Mouse (Mus musculus): ENCODE data around the gene Stat3. TPM values are rescaled to one million over a fixed set of nuclear protein-coding genes. Genes with fewer than 3 reads are reported as not detected.

Gene Stat3
- polyA plus RNA-seq (2016; fragmentation: Nextera tagmentation; extraction: Ambion mirVana): 40.5 and 40.8 TPM in 2 replicates

DNA sequence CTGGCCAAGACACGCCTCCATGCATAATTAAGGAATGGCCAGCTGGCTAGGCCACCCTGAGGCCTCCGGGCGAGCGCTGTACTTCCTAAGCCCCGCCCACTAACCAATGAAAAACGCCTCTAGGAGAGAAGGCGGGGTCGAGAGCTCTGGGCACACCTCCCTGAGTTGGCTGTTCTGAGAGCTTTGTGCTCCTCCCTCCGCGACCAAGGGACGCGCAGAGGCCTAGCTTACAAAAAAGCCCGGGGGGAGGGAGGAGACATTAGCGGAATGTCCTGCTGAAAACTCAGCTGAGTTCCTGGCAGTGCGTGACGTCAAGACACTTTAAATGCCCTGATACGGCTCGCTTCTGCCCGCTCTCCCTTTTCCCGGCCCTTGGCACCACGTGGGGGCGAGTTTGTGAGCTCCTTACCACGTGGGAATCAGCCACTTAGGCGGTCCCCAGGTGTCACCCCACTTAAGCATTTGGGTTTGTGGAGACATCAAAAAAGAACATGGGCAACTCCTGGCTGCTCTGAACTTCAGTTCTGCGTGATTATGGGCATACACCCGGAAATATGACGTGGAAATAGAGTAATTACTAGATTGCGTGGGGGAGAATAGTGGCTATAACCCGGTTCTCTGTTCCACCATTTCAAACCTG is at the start of gene Stat3:
TSS of gene Stat3 (minus strand) at position 29 of the 640 bp plus-strand sequence.
- peak within 1 kb of the TSS; percentile 89 for H3K27ac ChIP-seq
- peak; percentile 99 for ATAC-seq (ENCODE audit: insufficient number of reproducible peaks, insufficient read depth, low FRiP score, low TSS enrichment, low read depth)
- peaks cover 26% of the 10 kb centered on the region for H3K4me1 ChIP-seq (replicated peaks)
- H3K9ac ChIP-seq (replicated peaks): peak within 1 kb of the TSS; percentile 81
- H3K27me3 ChIP-seq: no peaks in the 10 kb centered on the region
- 2% methylated on average over 29 of the region's 29 CpGs for WGBS
- H3K4me3 ChIP-seq (replicated peaks): peak within 1 kb of the TSS; percentile 89
- H3K36me3 ChIP-seq: no peaks in the 10 kb centered on the region
- no peaks in the 10 kb centered on the region for H3K9me3 ChIP-seq
- H3K4me2 ChIP-seq: peak within 1 kb of the TSS; percentile 75

DNA sequence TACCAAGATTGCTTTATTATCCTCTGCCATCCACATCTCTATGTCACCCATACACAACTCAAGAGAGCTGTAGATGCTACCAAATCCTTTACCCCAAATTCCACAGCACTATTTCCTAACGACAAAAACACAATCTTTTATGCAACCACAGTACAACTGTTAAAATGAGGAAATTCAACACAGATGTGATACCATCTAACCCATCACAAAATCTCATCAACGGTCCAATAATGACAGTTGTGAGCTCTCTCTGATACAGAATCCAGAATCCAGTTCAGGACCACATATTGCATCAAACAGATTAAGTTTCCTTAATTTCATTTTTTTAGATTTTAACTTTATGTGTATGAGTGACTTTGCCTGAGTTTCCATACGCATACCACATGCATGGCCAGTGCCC is 49.3 kb upstream of the Stat3 start:
- Histone ChIP-seq H3K4me3 (replicated peaks) (no peak overlapping the region), H3K27ac (no peak overlapping the region), H3K27me3 (peaks cover 3% of the 10 kb centered on the region; the same call in 1 of the 2 replicates), H3K36me3 (no peaks in the 10 kb centered on the region), H3K9ac (replicated peaks) (no peak overlapping the region), H3K4me2 (no peak overlapping the region), H3K4me1 (replicated peaks) (no peaks in the 10 kb centered on the region), H3K9me3 (no peaks in the 10 kb centered on the region)
- no peak for ATAC-seq (ENCODE audit: insufficient number of reproducible peaks, insufficient read depth, low FRiP score, low TSS enrichment, low read depth)
- WGBS: 75% methylated on average over 3 of the region's 3 CpGs

DNA sequence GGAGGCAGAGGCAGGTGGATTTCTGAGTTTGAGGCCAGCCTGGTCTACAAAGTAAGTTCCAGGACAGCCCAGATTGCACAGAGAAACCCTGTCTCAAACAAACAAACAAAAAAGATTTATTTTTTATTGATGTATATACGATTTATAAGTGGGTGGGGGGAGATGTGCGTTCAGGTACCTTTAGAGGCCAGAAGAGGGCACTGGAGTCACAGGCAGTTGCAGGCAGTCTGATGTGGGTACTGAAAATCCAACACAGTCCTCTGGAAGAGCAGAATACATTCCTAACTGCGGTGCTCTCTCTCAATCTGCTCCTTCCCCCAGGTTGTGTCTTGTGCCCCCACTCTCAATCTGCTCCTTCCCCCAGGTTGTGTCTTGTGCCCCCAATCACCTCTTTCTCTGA is 46.3 kb upstream of the Stat3 start:
- H3K9me3 ChIP-seq: no peaks in the 10 kb centered on the region

DNA sequence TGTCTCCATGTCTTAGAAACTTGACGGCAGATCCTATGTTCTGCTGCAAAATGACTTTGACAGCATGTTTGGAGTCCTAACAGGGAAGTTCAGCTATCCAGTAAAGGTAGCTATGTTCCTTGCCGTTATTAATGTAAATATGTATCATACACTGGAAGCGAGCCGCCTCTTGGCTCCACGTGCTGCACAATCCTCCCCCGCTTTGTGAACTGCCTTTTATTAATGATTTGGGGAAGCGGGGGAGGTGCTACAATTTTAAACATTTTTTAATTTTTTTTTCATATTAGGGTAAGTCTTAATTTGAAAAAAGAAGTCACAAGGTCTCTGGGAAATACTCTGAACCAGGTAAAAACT is 44.4 kb upstream of the Stat3 start:
- Histone ChIP-seq H3K9me3 (no peaks in the 10 kb centered on the region), H3K36me3 (no peaks in the 10 kb centered on the region), H3K27ac (no peak overlapping the region), H3K4me1 (replicated peaks) (no peaks in the 10 kb centered on the region), H3K9ac (replicated peaks) (no peak overlapping the region), H3K4me2 (no peak overlapping the region; the same call in 1 of the 2 replicates), H3K27me3 (peaks cover 28% of the 10 kb centered on the region), H3K4me3 (replicated peaks) (no peak overlapping the region)
- 79% methylated on average over 7 of the region's 7 CpGs for WGBS
- no peak for ATAC-seq (ENCODE audit: insufficient number of reproducible peaks, insufficient read depth, low FRiP score, low TSS enrichment, low read depth)

More for the DNA sequence above, 46.3 kb upstream of the Stat3 start:
- Histone ChIP-seq H3K9ac (replicated peaks) (no peak overlapping the region), H3K4me1 (replicated peaks) (no peaks in the 10 kb centered on the region), H3K4me2 (no peak overlapping the region), H3K27me3 (peaks cover 19% of the 10 kb centered on the region), H3K4me3 (replicated peaks) (no peak overlapping the region), H3K27ac (no peak overlapping the region), H3K36me3 (no peaks in the 10 kb centered on the region)
- no peak for ATAC-seq (ENCODE audit: insufficient number of reproducible peaks, insufficient read depth, low FRiP score, low TSS enrichment, low read depth)
- WGBS: 53% methylated on average over 3 of the region's 3 CpGs

DNA sequence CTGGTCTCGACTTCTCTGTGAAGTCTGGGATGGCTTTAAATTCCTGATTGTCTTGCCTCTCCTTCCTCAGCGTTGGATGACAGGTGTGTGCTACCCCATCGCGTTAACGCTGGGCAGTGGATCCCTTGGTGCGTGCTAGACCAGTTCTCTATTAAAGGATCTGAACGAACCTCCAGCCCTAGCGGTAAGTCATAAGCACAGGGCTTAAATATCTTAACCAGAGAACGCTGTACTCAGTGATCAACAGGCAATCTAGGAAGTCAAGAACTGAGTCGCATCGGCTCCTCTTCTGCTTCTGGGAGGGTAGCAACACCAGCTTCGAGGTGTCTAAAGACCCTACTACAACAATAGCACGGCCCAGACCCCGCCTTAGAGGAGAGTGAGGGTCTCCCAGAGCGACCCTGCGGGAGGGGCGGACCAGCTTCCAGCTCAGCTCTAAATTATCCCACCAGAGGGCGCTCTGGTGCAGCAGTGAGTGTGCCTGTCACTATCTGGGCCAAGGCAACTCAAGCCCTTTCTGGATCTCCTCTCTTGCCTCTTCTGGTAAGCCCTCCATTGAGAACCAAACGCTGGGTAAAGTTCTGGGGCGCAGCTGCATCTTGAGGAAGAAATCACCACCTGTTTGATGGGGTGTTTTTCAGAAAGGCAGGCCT is 43.9 kb upstream of the Stat3 start:
- WGBS: 5% methylated on average over 20 of the region's 20 CpGs
- H3K9ac ChIP-seq (replicated peaks): no peak overlapping the region; the same call in 1 of the 2 replicates

DNA sequence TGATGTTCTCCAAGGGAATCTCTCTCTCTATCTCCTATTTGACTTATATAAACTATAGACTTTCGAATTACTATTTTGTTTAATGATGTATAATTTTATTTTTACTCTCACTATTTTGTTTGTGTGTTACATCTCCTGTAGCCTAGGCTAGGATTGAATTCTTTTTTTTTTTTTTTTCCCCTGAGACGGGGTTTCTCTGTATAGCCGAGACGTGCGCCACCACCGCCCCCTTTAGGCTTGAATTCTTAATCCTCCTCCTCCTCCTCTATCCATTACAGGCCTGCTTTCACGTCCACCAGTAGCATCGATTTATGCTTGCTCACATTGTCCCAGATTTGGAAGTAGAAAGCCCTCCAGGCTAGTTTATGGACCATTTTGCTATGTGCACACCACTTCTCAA is 42.7 kb upstream of the Stat3 start:
- 15% methylated on average over 8 of the region's 8 CpGs for WGBS

More for the DNA sequence above, 43.9 kb upstream of the Stat3 start:
- Histone ChIP-seq H3K9me3 (no peaks in the 10 kb centered on the region), H3K36me3 (no peaks in the 10 kb centered on the region), H3K4me2 (peak overlapping the region; percentile 60), H3K4me1 (replicated peaks) (no peaks in the 10 kb centered on the region), H3K4me3 (replicated peaks) (peak overlapping the region; percentile 34), H3K27me3 (peaks cover 28% of the 10 kb centered on the region), H3K27ac (no peak overlapping the region)
- ATAC-seq (ENCODE audit: insufficient number of reproducible peaks, insufficient read depth, low FRiP score, low TSS enrichment, low read depth): no peak

DNA sequence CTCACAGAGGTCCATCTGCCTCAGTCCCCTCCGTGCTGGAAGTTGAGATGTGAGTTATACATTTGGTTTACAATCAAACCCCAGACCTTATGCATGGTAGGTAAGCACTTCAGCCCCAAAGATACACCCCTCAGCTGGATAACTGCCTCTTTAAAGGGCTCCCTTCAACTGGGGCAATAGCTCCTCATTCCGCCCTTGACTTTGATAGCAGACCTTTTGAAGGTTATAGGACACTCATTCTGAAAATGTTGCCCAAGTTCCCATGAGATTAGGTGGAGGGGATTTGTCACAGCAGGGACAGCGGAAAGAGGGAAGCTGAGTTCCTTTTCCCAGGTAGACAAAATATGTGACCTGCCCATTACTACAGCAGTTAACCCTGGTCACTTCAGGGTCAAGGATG is 41.9 kb upstream of the Stat3 start:
- H3K9me3 ChIP-seq: no peaks in the 10 kb centered on the region
- H3K27ac ChIP-seq: no peak overlapping the region
- H3K4me1 ChIP-seq (replicated peaks): no peaks in the 10 kb centered on the region
- H3K9ac ChIP-seq (replicated peaks): no peak overlapping the region
- 56% methylated on average over 3 of the region's 3 CpGs for WGBS
- H3K4me2 ChIP-seq: no peak overlapping the region
- H3K27me3 ChIP-seq: peaks cover 28% of the 10 kb centered on the region
- H3K36me3 ChIP-seq: no peaks in the 10 kb centered on the region
- ATAC-seq (ENCODE audit: insufficient number of reproducible peaks, insufficient read depth, low FRiP score, low TSS enrichment, low read depth): no peak
- H3K4me3 ChIP-seq (replicated peaks): no peak overlapping the region

More for the DNA sequence above, 42.7 kb upstream of the Stat3 start:
- no peak overlapping the region for H3K4me2 ChIP-seq
- no peak overlapping the region for H3K9ac ChIP-seq (replicated peaks)
- no peak overlapping the region for H3K4me3 ChIP-seq (replicated peaks)
- ATAC-seq (ENCODE audit: insufficient number of reproducible peaks, insufficient read depth, low FRiP score, low TSS enrichment, low read depth): no peak
- no peaks in the 10 kb centered on the region for H3K4me1 ChIP-seq (replicated peaks)
- no peaks in the 10 kb centered on the region for H3K36me3 ChIP-seq
- no peaks in the 10 kb centered on the region for H3K9me3 ChIP-seq
- H3K27ac ChIP-seq: no peak overlapping the region
- H3K27me3 ChIP-seq: peaks cover 28% of the 10 kb centered on the region

DNA sequence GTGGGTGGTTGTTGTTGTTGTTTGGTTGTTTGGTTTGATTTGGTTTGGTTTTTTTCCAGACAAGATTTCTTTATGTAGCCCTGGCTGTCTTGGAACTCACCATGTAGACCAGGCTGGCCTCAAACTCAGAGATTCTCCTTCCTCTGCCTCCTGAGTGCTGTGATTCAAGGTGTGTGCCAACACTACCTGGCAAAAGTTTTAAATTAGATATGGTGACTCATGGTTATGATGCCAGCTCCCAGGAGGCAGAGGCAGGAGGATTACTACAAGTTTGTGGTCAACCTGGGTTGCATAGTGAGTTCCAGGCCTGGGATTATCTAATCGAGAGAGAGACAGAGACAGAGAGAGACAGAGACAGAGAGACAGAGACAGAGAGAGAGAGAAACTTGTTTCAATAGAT is 41.1 kb upstream of the Stat3 start:
- 58% methylated on average over 1 of the region's 1 CpGs for WGBS
- Histone ChIP-seq H3K36me3 (no peaks in the 10 kb centered on the region), H3K4me3 (replicated peaks) (no peak overlapping the region), H3K27ac (no peak overlapping the region), H3K4me2 (no peak overlapping the region), H3K9ac (replicated peaks) (no peak overlapping the region), H3K9me3 (no peaks in the 10 kb centered on the region), H3K4me1 (replicated peaks) (no peaks in the 10 kb centered on the region), H3K27me3 (peaks cover 30% of the 10 kb centered on the region)
- no peak for ATAC-seq (ENCODE audit: insufficient number of reproducible peaks, insufficient read depth, low FRiP score, low TSS enrichment, low read depth)

DNA sequence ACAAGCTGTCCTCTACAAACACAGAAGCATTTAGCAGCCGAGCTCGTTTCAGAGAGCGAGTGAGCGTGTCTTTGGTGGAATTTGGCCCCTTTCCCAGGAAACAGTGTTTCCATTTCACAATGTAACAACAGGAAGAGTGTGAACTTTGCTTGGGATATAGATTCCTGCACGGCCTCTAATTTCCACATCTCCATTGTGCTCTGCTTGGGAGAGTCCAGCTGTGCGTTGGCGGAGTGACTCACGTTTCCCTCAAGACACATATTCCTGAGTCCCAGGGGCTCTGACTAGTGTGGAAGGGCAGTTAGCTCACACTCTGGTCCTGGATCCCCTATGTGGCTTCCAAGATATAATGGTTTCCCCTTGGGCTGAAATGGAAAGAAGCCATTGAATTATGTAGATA is 40.5 kb upstream of the Stat3 start:
- no peak overlapping the region for H3K4me3 ChIP-seq (replicated peaks)
- no peak overlapping the region for H3K9ac ChIP-seq (replicated peaks)
- WGBS: 77% methylated on average over 8 of the region's 8 CpGs
- H3K9me3 ChIP-seq: no peaks in the 10 kb centered on the region
- no peak overlapping the region for H3K27ac ChIP-seq
- no peak for ATAC-seq (ENCODE audit: insufficient number of reproducible peaks, insufficient read depth, low FRiP score, low TSS enrichment, low read depth)
- H3K4me1 ChIP-seq (replicated peaks): no peaks in the 10 kb centered on the region
- H3K36me3 ChIP-seq: no peaks in the 10 kb centered on the region
- H3K27me3 ChIP-seq: peaks cover 35% of the 10 kb centered on the region
- no peak overlapping the region for H3K4me2 ChIP-seq

DNA sequence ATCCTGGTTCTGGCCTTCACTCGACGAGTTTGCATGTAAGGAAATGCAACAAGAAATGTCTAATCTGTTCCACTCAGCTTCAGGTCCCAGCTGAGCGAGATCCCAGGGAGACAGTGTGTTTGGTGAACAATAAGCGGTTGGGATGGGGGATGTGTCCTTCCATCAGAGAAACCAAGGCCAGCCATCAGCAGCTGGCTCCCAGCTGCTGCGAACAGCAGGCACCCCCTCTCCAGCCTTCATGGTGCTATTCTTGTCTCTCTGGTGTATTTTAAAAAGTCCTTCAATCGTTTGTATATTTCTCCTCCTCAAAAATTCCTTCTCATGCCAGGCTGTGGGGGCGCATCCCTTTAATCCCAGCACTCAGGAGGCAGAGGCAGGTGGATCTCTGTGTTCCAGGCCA is 35.9 kb upstream of the Stat3 start:
- WGBS: 78% methylated on average over 7 of the region's 7 CpGs
- H3K4me1 ChIP-seq (replicated peaks): peaks cover 6% of the 10 kb centered on the region
- no peak overlapping the region for H3K27ac ChIP-seq
- H3K4me2 ChIP-seq: no peak overlapping the region
- no peak for ATAC-seq (ENCODE audit: insufficient number of reproducible peaks, insufficient read depth, low FRiP score, low TSS enrichment, low read depth)
- H3K9me3 ChIP-seq: no peaks in the 10 kb centered on the region
- H3K27me3 ChIP-seq: peaks cover 56% of the 10 kb centered on the region
- no peak overlapping the region for H3K4me3 ChIP-seq (replicated peaks)
- no peak overlapping the region for H3K9ac ChIP-seq (replicated peaks)
- H3K36me3 ChIP-seq: no peaks in the 10 kb centered on the region

DNA sequence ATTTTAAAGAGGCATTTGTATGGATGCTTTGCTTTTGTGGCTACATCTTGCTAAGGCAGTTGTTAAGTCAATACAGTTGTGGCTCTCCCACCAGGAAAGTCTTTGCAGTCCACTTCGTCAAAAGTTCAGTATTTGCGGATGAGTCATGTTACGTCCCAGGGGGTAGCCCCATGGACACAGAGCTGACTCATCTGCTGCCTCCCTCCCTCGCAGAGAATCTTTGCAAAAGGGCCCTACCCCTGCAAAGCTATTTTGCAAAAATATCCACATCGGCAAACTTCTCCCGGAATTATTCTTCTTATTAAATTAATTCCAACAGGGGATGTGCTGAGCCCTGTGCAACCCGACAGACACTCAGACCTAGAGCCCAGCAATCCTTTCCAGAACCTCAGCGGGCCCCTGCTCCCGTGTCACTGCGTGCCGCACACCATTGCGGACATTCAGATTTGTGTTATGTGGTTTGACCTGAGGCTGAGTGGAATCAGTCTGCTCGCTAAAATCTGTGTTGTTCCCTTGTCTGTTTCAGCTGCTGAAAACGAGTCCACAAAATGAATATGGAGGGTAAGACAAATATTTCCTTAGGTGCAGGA is 35.1 kb upstream of the Stat3 start:
- no peaks in the 10 kb centered on the region for H3K9me3 ChIP-seq
- no peak overlapping the region for H3K4me2 ChIP-seq
- H3K4me1 ChIP-seq (replicated peaks): peaks cover 12% of the 10 kb centered on the region
- no peak for ATAC-seq (ENCODE audit: insufficient number of reproducible peaks, insufficient read depth, low FRiP score, low TSS enrichment, low read depth)
- H3K27ac ChIP-seq: no peak overlapping the region
- WGBS: 77% methylated on average over 14 of the region's 14 CpGs
- no peaks in the 10 kb centered on the region for H3K36me3 ChIP-seq
- H3K4me3 ChIP-seq (replicated peaks): no peak overlapping the region
- peaks cover 58% of the 10 kb centered on the region for H3K27me3 ChIP-seq
- H3K9ac ChIP-seq (replicated peaks): no peak overlapping the region
